Mouse (Mus musculus) cerebellum, adult 2 months (tissue): Measurements from ENCODE around the gene Fam69b.

Experiments used
- CTCF ChIP-seq: fragments of 200-500 bp; IDR thresholded peaks from 2 replicates; pipeline ENCODE4 v1.5.1; 2011; ENCODE audit warnings: low read depth, mild to moderate bottlenecking, control low read depth, low read length, moderate library complexity, borderline replicate concordance; ENCODE audit not compliant: insufficient read depth
- POLR2A ChIP-seq: fragments of 200-500 bp; IDR thresholded peaks from 2 replicates; pipeline ENCODE4 v1.6.1; 2011; ENCODE audit warnings: low read length, control low read depth, borderline replicate concordance; ENCODE audit not compliant: insufficient read depth

GRCm38 (mm10) chr2:26638572-26638971, 10.3 kb downstream of the Fam69b start:
- TF ChIP-seq POLR2A (no peak), CTCF (no peak)
